Comparison of ENCODE assay signal across 9 mouse cellular contexts in genomic region chr5:121187580-121188001, GRCm38 (mm10). TPM values are rescaled to one million over a fixed set of nuclear protein-coding genes. Genes with fewer than 3 reads are reported as not detected.
DNase-seq lines count a peak whose midpoint lies in the region; ATAC-seq lines count a peak whose summit lies in the region.
"Had no signal": no experiment of that assay in that cellular context is flagged by ENCODE, and none has a peak within 500 bp of the region (broad histone marks: within the 10 kb centered on the region; RNA-seq: fewer than 3 reads in every experiment).

No protein-coding gene starts in this region.

- H3K27ac ChIP-seq in hindbrain, embryonic 13.5 days: 0 out of 2 replicates have a peak overlapping the region, but pooled peaks have one; percentile 12
- H3K27ac ChIP-seq in hindbrain, embryonic 11.5 days (ENCODE audit: low read depth, low read length): no peak overlapping the region
- H3K27ac ChIP-seq in midbrain, embryonic 13.5 days: no peak overlapping the region
- no peak overlapping the region for H3K27ac ChIP-seq in midbrain, embryonic 14.5 days (replicated peaks; ENCODE audit: low read depth, low read length)
- H3K27ac ChIP-seq in heart, embryonic 13.5 days (replicated peaks): peak overlapping the region; percentile 84
- H3K27ac ChIP-seq: liver, embryonic 14.5 days had no signal

- peaks cover 83% of the 10 kb centered on the region for H3K4me1 ChIP-seq in hindbrain, embryonic 13.5 days (replicated peaks)
- H3K4me1 ChIP-seq in hindbrain, embryonic 11.5 days (replicated peaks; ENCODE audit: control insufficient read depth, insufficient read depth, low read length): peaks cover 11% of the 10 kb centered on the region
- H3K4me1 ChIP-seq in midbrain, embryonic 13.5 days (replicated peaks): peaks cover 82% of the 10 kb centered on the region
- H3K4me1 ChIP-seq in midbrain, embryonic 14.5 days (ENCODE audit: control insufficient read depth, insufficient read depth, low read length): peaks cover 36% of the 10 kb centered on the region
- peaks cover 81% of the 10 kb centered on the region for H3K4me1 ChIP-seq in heart, embryonic 13.5 days

- H3K9me3 ChIP-seq in hindbrain, embryonic 13.5 days: no peaks in the 10 kb centered on the region
- H3K9me3 ChIP-seq in hindbrain, embryonic 11.5 days (ENCODE audit: control insufficient read depth, low read length): no peaks in the 10 kb centered on the region
- no peaks in the 10 kb centered on the region for H3K9me3 ChIP-seq in midbrain, embryonic 13.5 days
- no peaks in the 10 kb centered on the region for H3K9me3 ChIP-seq in midbrain, embryonic 14.5 days (ENCODE audit: control insufficient read depth, low read length)
- no peaks in the 10 kb centered on the region for H3K9me3 ChIP-seq in heart, embryonic 13.5 days
- H3K9me3 ChIP-seq: G1E had no signal

- WGBS in hindbrain, embryonic 13.5 days: 70% methylated on average over 8 of the region's 8 CpGs
- WGBS in hindbrain, embryonic 11.5 days: 88% methylated on average over 8 of the region's 8 CpGs
- 88% methylated on average over 8 of the region's 8 CpGs for WGBS in midbrain, embryonic 13.5 days
- WGBS in midbrain, embryonic 14.5 days: 71% methylated on average over 8 of the region's 8 CpGs
- 74% methylated on average over 8 of the region's 8 CpGs for WGBS in heart, embryonic 13.5 days

- peak overlapping the region; percentile 13; the same call in 1 of the 2 replicates for H3K4me2 ChIP-seq in hindbrain, embryonic 13.5 days
- no peak overlapping the region for H3K4me2 ChIP-seq in hindbrain, embryonic 11.5 days (replicated peaks; ENCODE audit: low read depth, low read length)
- H3K4me2 ChIP-seq in midbrain, embryonic 13.5 days (replicated peaks): no peak overlapping the region
- no peak overlapping the region for H3K4me2 ChIP-seq in midbrain, embryonic 14.5 days (ENCODE audit: low read length)
- H3K4me2 ChIP-seq in heart, embryonic 13.5 days: peak overlapping the region; percentile 23

- H3K4me3 ChIP-seq in hindbrain, embryonic 13.5 days: no peak overlapping the region
- H3K4me3 ChIP-seq in hindbrain, embryonic 11.5 days (ENCODE audit: low read depth, low read length): no peak overlapping the region
- H3K4me3 ChIP-seq in midbrain, embryonic 13.5 days (replicated peaks): no peak overlapping the region
- H3K4me3 ChIP-seq in midbrain, embryonic 14.5 days (replicated peaks; ENCODE audit: low read depth, low read length): no peak overlapping the region
- H3K4me3 ChIP-seq in heart, embryonic 13.5 days: no peak overlapping the region

- no peaks in the 10 kb centered on the region for H3K36me3 ChIP-seq in hindbrain, embryonic 13.5 days
- no peaks in the 10 kb centered on the region for H3K36me3 ChIP-seq in hindbrain, embryonic 11.5 days (ENCODE audit: control insufficient read depth, insufficient read depth, low read length)
- no peaks in the 10 kb centered on the region for H3K36me3 ChIP-seq in midbrain, embryonic 13.5 days
- H3K36me3 ChIP-seq in midbrain, embryonic 14.5 days (ENCODE audit: control insufficient read depth, insufficient read depth, low read length): no peaks in the 10 kb centered on the region
- no peaks in the 10 kb centered on the region for H3K36me3 ChIP-seq in heart, embryonic 13.5 days

- no peaks in the 10 kb centered on the region for H3K27me3 ChIP-seq in hindbrain, embryonic 13.5 days
- H3K27me3 ChIP-seq in hindbrain, embryonic 11.5 days (ENCODE audit: control insufficient read depth, insufficient read depth, low read length): no peaks in the 10 kb centered on the region
- no peaks in the 10 kb centered on the region for H3K27me3 ChIP-seq in midbrain, embryonic 13.5 days
- H3K27me3 ChIP-seq in midbrain, embryonic 14.5 days (ENCODE audit: control insufficient read depth, insufficient read depth, low read length): no peaks in the 10 kb centered on the region
- no peaks in the 10 kb centered on the region for H3K27me3 ChIP-seq in heart, embryonic 13.5 days (replicated peaks)

- no peak for DNase-seq in hindbrain, embryonic 11.5 days (ENCODE audit: low spot score)
- no peak for DNase-seq in midbrain, embryonic 14.5 days
- peak; percentile 73 for DNase-seq in telencephalon, adult 2 months (ENCODE audit: low read depth, low spot score)
- no peak for DNase-seq in thymus, postnatal 36 days

- ATAC-seq in hindbrain, embryonic 13.5 days (ENCODE audit: low FRiP score): no peak
- no peak for ATAC-seq in hindbrain, embryonic 11.5 days (ENCODE audit: low FRiP score)
- ATAC-seq in midbrain, embryonic 13.5 days: no peak
- no peak for ATAC-seq in midbrain, embryonic 14.5 days (ENCODE audit: low FRiP score, low TSS enrichment)
- no peak for ATAC-seq in heart, embryonic 13.5 days (ENCODE audit: extremely low read depth, insufficient number of reproducible peaks, low FRiP score, low TSS enrichment)

- peak overlapping the region; percentile 46 for H3K9ac ChIP-seq in hindbrain, embryonic 13.5 days
- H3K9ac ChIP-seq in hindbrain, embryonic 11.5 days (ENCODE audit: low read depth, low read length): no peak overlapping the region
- H3K9ac ChIP-seq in midbrain, embryonic 13.5 days (replicated peaks): peak overlapping the region; percentile 10; the same call in 1 of the 2 replicates
- no peak overlapping the region for H3K9ac ChIP-seq in midbrain, embryonic 14.5 days (replicated peaks; ENCODE audit: low read length)
- peak overlapping the region; percentile 63 for H3K9ac ChIP-seq in heart, embryonic 13.5 days
- H3K9ac ChIP-seq: liver, embryonic 14.5 days had no signal

RNA-seq across cellular contexts. Expression of gene Ptpn11, which starts 3.6 kb away (rescaled TPM):
- polyA plus RNA-seq in hindbrain, embryonic 13.5 days (2015; fragmentation: Nextera tagmentation; extraction: Ambion mirVana): 23.1 and 23.6 TPM in 2 replicates
- polyA plus RNA-seq in hindbrain, embryonic 11.5 days (2014; fragmentation: Nextera tagmentation; extraction: Ambion mirVana): 25.0 and 32.4 TPM in 2 replicates
- 22.9 and 23.2 TPM in 2 replicates for polyA plus RNA-seq in midbrain, embryonic 13.5 days (2015; fragmentation: Nextera tagmentation; extraction: Ambion mirVana)
- polyA plus RNA-seq in midbrain, embryonic 14.5 days (2014; fragmentation: Nextera tagmentation; extraction: Ambion mirVana): 29.7 and 32.7 TPM in 2 replicates
- polyA plus RNA-seq in heart, embryonic 13.5 days (2015; fragmentation: Nextera tagmentation; extraction: Ambion mirVana): 18.4 and 20.0 TPM in 2 replicates

RNA-seq across cellular contexts. Expression of gene Rpl6, which starts 16.7 kb away (rescaled TPM):
- polyA plus RNA-seq in hindbrain, embryonic 13.5 days (2015; fragmentation: Nextera tagmentation; extraction: Ambion mirVana): 427 and 429 TPM in 2 replicates
- polyA plus RNA-seq in hindbrain, embryonic 11.5 days (2014; fragmentation: Nextera tagmentation; extraction: Ambion mirVana): 619 and 657 TPM in 2 replicates
- 416 and 429 TPM in 2 replicates for polyA plus RNA-seq in midbrain, embryonic 13.5 days (2015; fragmentation: Nextera tagmentation; extraction: Ambion mirVana)
- 432 and 438 TPM in 2 replicates for polyA plus RNA-seq in midbrain, embryonic 14.5 days (2014; fragmentation: Nextera tagmentation; extraction: Ambion mirVana)
- 368 and 390 TPM in 2 replicates for polyA plus RNA-seq in heart, embryonic 13.5 days (2015; fragmentation: Nextera tagmentation; extraction: Ambion mirVana)

RNA-seq across cellular contexts. Expression of gene Hectd4, which starts 32.4 kb away (rescaled TPM):
- 15.0 and 17.2 TPM in 2 replicates for polyA plus RNA-seq in hindbrain, embryonic 13.5 days (2015; fragmentation: Nextera tagmentation; extraction: Ambion mirVana)
- polyA plus RNA-seq in hindbrain, embryonic 11.5 days (2014; fragmentation: Nextera tagmentation; extraction: Ambion mirVana): 11.6 and 15.5 TPM in 2 replicates
- polyA plus RNA-seq in midbrain, embryonic 13.5 days (2015; fragmentation: Nextera tagmentation; extraction: Ambion mirVana): 16.8 and 18.0 TPM in 2 replicates
- 32.1 and 35.4 TPM in 2 replicates for polyA plus RNA-seq in midbrain, embryonic 14.5 days (2014; fragmentation: Nextera tagmentation; extraction: Ambion mirVana)
- polyA plus RNA-seq in heart, embryonic 13.5 days (2015; fragmentation: Nextera tagmentation; extraction: Ambion mirVana): 2.8 and 3.3 TPM in 2 replicates

Comparison
In these comparisons a context has a peak if more than half of its experiments do, and no peak if none do; other contexts are left out.
1. H3K27ac ChIP-seq: peak in hindbrain, embryonic 13.5 days (single experiment) and heart, embryonic 13.5 days (single experiment); none in hindbrain, embryonic 11.5 days (single experiment), midbrain, embryonic 13.5 days (single experiment) and midbrain, embryonic 14.5 days (single experiment).
2. H3K4me2 ChIP-seq: peak in hindbrain, embryonic 13.5 days (single experiment) and heart, embryonic 13.5 days (single experiment); none in hindbrain, embryonic 11.5 days (single experiment), midbrain, embryonic 13.5 days (single experiment) and midbrain, embryonic 14.5 days (single experiment).
3. H3K9ac ChIP-seq: peak in hindbrain, embryonic 13.5 days (single experiment), midbrain, embryonic 13.5 days (single experiment) and heart, embryonic 13.5 days (single experiment); none in hindbrain, embryonic 11.5 days (single experiment) and midbrain, embryonic 14.5 days (single experiment).